Mouse (Mus musculus): ENCODE measurements around the gene Mettl16.
"Not testable (repeated sequence)": the region's sequence is repeated elsewhere in the genome, so short reads cannot be mapped to it uniquely, and the experiment has no call there.

Gene Mettl16

GRCm38 (mm10) chr11:74800658-74801057 lies 30.0 kb downstream of the Mettl16 start:
- no peak for DNase-seq

DNA sequence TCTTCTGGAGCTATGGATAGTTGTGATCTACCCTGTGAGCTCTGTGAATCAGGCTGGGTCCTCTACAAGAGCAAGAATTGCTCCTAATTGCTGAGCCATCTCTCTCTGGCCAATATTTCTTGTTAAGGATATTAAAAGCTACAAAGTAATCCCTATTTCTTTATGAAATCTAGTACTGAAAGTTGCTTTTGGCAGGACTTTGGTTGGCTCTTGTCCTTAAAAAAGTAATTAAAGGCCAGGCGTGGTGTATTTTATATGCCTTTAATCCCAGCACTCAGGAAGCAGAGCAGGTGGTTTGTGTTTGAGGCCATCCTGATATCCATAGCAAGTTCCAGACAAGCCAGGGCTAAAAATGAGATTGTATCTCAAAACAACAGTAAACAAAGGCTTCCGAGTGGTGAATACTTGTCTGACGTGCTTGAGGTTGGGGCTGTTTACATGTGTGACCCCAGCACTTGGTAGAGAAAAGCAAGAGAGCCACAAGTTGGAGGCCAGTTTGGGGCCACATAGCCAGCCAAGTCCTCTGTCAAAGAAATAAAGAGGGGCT lies 33.5 kb downstream of the Mettl16 start:
- no peak for DNase-seq

GRCm38 (mm10) chr11:74807246-74807882 lies 36.7 kb downstream of the Mettl16 start:
- no peak for DNase-seq

GRCm38 (mm10) chr11:74808251-74808853 lies 37.7 kb downstream of the Mettl16 start:
- no peak for DNase-seq

DNA sequence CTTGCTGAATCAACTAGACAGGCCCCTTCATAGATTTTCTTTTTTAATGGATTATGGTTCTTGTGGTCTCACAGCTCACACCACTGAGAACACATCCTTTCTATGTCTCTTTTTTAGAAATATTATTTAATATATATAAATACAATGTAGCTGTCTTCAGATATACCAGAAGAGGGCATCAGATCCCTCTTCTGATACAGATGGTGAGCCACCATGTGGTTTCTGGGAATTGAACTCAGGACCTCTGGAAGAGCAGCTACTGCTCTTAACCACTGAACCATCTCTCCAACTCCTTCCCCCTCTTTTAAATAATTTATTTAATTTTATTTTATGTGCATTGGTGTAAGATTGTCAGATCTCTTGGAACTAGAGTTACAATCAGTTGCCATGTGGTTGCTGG lies 39.5 kb downstream of the Mettl16 start:
- DNase-seq, result no peak

- not testable (repeated sequence) for DNase-seq
These were observed 40.4 kb downstream of the Mettl16 start for GRCm38 (mm10) chr11:74811027-74811426.

DNA sequence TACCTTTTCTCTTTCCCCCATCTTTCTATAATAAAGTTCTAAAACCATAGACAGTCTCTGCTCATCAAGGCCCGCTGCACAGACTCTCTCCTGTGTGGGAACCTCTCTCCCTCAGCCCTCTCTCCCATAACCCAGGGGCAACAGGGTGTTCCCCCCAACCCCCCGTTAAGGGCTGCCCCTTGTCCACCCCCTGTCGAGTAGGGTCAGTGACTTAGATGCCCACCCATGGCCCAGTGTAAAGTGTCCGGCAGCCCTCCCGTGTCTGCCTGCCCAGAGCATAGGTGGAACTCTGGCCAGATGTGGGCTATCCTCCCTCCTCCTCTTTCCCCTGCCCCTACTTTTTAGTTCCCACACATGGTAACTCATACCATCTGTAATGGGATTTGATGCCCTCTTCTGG lies 40.9 kb downstream of the Mettl16 start:
- no peak for DNase-seq

DNA sequence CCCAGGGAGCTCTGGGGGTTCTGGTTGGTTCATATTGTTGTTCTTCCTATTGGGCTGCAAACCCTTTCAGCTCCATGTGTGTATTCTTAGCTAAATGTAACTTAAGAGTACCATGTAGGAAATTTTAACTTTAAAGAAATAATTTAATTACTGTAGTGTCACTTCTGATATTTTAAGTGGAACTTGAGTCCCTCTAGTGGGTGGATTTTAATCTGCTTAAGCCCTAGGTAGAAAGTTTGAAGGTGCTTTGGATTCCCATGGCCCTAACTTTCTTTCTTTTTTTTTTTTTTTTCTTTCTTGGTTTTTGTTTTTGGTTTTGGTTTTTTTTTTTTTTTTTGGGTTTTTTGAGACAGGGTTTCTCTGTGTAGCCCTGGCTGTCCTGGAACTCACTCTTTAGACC lies 45.2 kb downstream of the Mettl16 start:
- DNase-seq, result no peak

DNA sequence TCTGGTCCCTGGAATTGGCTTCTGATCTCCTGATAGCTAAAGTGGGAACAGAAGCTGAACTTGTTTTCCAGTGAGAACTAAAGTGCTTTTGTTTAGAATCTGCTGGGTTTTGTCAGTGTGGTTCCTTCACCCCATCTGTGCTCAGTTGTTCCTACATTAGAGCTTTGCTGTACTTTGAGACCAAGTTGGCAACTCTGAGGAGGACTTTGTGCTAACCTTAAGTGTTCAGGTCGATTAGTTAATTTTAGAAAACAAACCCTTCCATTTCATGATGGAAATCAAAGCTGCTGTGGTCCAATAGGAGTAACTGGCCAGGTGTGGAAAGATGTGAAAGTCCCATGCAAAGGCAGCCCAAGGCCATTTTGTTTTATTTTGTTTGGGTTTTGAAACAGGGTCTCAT lies 50.3 kb downstream of the Mettl16 start:
- DNase-seq, result no peak

DNA sequence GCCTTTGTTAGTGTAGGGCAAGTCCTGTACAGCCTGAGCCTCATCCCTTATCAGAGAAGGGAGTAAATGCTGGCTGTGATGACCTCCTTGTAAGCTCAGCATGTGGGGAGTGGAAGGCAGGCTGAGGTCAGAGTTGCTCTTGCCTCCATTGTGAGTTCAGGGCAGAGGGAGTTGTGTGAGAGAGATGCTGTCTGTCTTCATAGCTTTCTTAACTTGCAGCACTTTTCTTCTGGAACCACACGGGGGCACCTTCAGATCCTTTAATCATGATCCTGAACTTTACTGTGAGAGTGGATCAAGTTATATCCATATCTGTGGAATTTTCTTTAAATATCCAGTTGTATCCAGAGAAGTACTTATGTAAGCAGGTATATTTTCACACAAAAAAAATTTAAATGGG lies 50.8 kb downstream of the Mettl16 start:
- no peak for DNase-seq

- DNase-seq, result no peak
These were observed 52.3 kb downstream of the Mettl16 start for GRCm38 (mm10) chr11:74822746-74823440.

- peak; percentile 23 for DNase-seq
These were observed 55.5 kb downstream of the Mettl16 start for GRCm38 (mm10) chr11:74826151-74826550.

DNA sequence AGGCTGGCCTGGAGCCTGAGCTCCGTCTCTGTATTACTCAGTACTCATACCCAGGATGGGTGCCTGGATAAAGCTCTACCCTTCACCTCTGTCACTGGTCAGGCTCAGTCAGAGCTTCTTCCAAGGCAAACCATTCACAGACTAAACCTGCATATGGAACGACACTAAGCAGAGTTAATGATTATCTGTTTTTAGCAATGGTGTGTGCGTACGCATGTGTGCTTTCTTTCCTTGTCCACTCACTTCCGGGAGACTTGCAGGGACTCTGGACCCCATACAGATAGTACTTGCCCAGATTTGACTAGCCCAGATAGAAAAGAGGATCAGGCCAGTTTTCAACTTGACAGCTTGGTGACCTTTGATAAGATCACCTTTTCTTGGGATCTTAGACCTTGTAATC lies 56.1 kb downstream of the Mettl16 start:
- DNase-seq, result no peak

DNA sequence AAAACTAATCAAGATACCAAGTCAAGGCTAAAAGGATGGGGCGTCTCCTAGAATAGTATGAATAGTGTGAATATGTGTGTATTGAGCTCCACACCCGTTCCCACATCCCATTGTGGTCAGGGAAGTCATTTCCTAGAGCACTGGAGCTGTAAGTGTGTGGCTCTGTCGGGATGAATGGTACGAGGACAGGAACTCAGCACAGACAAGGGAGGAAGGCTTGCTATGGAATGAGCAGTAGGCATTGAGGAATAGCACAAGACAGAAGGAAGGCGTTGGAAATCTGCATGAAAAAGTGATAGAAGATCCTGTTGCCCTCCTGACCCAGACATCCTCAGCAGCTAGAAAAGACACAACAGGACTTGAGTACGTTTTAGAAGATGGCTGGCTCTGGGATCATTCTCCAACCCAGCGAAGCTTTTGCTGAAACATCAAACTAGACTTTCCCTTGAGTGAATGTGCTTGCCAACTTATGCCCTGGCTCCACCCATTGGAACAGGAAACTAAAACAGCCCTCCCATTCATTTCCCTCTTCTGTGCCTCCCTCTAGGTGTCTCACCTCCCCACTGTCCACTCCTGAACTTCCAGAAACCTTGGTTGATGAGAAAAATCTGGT lies 57.3 kb downstream of the Mettl16 start:
- peak; percentile 31 for DNase-seq

- peak; percentile 45 for DNase-seq
These were observed 57.8 kb downstream of the Mettl16 start for GRCm38 (mm10) chr11:74828404-74828931.

DNA sequence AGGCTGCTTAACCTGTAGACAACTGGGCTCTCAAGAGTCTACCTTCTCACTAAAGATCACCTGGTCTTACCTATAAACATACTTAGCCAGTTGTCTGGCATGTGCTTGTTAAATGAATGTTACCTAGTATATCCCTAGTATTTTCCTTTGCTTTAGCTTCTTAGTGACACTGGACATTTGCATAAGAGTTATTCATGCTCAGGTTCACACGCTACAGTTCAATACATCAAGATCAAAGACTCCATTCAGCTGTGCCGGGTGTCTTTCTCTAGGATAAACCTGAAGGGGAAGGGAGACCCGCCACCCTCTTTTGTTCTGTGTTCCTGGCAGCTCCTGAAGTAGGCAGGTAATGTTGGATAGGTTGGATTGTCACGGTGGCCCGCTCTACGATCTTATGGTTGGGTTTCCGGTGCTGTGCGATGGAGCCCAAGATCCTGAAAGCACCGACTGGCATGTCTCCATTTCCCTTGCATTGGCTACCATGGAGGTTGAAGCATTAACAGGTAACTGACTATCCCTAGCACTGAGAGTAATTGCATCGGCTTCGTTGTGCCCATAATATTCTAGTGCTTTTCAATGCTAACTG lies 58.4 kb downstream of the Mettl16 start:
- peak; percentile 56 for DNase-seq

- no peak for DNase-seq
These were observed 59.2 kb downstream of the Mettl16 start for GRCm38 (mm10) chr11:74829812-74830211.

DNA sequence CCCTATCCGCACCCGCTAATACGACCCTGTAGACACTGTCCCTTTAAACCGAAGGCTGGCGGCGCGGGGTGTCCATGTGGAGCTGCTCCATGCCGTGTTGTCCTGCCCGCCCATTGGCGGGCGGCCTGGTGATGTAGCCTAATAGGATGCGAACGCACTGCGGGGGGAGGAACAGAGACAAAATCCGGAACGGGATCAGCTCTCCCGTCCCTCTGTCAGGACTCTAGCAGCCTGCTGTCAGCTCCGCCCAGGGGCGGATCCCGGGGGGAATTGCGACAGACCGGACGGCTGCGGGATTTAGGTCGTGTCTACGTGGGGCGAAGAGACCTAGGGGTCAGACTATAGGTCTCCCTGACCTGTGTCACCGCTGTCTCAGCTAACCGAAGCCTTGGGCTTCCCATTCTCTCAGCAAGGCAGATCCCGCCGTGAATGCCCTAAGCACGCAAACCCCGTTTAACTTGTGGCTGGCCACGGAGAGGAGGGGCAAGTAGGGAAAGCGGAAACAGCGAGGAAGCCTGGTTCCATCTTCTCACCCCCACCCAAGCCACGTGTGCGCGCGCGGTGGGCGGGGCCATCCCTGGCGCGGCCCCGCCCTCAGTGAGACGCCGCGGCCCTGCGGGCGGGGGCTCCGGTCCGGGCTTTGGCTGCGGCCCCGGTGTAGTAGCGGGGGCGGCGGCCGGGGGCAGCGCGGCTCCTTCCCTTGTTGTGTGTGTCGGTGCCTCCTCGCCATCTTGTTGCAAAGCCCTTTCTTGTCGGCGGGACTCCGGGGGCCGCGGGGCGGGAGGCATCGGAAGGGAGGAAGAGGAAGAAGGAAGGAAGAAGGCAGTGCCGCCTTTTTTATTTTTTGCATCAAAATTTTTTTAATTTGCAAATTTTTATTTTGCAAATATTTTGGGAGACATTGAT lies 59.9 kb downstream of the Mettl16 start, which contains the start of gene Mnt:
Gene Mnt (plus strand): TSS at position 665 of the 906 bp plus-strand sequence.
- peak; percentile 100 for DNase-seq

- peak; percentile 77 for DNase-seq
These were observed 60.6 kb downstream of the Mettl16 start for GRCm38 (mm10) chr11:74831191-74831605.

- peak; percentile 98 for DNase-seq
These were observed 61.2 kb downstream of the Mettl16 start for GRCm38 (mm10) chr11:74831606-74832451.

Measured in cerebellum, adult 11-12 months (tissue).